Mouse (Mus musculus) granulocyte monocyte progenitor cell, adult 5-6 weeks (primary cell): ENCODE results near the gene Lpar2. TPM values are rescaled to one million over a fixed set of nuclear protein-coding genes. Genes with fewer than 3 reads are reported as not detected.

ENCODE experiments used
- ATAC-seq: replicated peaks from 2 replicates; pipeline ENCODE4 v1.8.0; 2016; ENCODE audit warnings: mild to moderate bottlenecking, moderate TSS enrichment, inconsistent platforms; ENCODE audit not compliant: poor library complexity, severe bottlenecking
- total RNA-seq, 2 experiments: library from RNA; stranded (forward) in 1 of 2; stranded (reverse) in 1 of 2; fragments of 200-712, 200-1000 nt in 1 of 2; fragments of >200 nt in 1 of 2; fragmentation: Nextera tagmentation in 1 of 2; gene quantifications; 2 replicates each; pipeline ENCODE4 v1.2.3; 2014 to 2017

The Lpar2 gene
- total RNA-seq, 2 experiments from 2014 or later: 1.5 to 3.0 TPM

DNA sequence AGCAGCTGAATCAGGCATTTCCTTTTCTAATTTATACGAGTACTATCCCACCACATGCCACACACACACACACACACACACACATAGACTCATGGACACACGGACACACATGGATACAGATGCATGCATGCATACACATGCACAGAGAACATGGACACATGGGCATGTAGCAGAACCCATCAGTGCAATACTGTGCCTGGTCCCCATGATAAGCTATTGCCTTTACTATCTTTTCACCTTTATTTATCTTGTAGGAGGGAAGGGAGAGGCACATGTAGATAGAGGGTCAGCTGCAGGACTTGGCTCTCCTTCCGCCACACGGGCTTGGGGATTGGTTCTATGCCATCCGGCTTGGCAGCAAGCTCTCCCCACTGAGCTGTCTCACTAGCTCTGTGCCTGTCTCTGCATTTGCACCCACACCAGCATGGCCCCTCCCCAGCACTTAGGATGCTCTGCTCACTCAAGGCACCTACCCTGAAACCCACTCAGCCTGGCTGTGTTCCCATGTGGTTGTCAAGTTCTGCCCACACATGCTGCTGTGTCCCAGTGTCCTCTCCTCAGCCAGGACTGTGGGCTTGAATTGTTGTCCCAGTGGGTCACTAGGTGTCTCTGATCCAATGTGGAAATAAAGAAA, 41.3 kb downstream of the Lpar2 start:
- ATAC-seq: no peak

DNA sequence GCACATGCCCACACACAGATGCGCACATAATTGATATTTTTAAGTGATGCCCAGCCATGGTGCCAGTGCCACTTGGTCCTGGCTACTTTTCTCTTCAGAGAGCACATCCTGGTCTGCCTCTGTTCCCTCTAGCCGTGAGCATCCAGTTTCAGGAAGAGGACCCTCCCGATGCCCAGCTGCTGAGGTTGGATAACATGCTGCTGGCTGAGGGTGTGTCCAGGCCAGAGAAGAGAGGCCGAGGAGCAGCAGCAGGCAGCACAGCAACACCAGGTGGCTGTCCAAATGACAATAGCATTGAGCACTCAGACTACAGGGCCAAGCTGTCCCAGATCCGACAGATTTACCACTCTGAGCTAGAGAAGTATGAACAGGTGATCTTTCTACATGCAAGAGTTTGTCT, 42.0 kb downstream of the Lpar2 start:
- no peak for ATAC-seq

DNA sequence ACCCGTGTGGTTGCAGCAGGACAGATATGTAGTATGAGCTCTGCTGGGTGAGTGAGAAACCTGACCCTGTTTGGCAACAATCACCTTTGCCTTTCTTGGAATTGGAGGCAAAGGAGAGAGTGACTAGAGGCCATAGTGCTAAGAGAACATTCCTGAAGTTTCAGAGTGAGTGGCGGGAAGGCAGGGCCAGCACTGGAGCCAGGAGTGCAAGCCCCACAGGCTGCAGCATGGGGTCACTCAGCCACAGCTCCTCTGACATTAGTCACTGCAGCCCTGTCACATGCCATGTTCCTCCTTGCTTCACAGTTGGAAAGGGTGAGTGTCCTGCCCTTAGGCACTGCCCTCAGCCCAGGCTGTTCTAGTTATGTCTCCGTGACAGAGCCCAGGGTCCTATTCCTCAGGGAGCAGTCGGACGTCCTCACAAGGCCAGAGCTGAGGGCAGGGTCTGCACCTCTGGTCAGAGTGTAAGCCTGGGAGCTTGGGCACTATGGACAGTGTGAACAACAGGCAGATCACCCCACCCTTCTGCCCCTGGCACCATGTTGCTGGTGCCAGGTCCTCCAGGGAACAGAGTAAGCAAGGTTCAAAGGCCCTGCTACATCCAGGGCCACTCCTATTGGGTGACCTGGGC, 45.6 kb downstream of the Lpar2 start:
- no peak for ATAC-seq

DNA sequence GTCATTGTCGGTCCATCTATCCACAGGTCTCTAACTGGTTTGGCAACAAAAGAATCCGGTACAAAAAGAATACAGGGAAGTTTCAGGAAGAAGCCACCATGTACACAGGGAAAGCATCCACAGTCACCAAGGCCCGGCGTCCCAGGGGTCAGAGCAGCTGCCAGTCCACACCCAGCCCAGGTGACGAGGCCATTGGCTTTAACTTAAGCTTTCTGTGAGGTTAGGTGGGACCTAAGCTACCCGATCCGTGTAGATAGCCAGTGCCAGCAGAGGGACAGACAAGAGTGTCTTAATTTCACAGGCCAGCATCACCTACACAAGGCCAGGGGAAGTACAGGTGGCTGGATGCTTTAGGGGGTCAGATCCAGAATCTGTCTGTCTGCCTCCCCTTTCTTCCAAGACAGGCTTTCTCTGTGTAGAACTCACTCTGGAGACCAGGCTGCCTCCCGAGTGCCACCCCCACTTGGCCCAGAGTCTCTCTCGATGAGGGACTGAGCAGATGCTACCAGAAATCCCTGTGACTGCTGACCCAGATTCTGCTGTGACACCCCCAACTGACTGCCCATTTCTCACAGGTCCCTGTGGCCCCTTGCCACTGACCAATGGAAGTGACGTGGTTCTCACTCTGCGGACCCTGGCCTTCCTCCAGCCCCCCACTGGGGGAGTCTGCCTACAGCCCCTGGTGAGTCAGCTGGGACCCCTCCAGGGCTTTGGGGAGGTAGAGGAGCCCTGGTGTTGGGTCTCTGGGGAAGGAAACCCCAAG, 48.0 kb downstream of the Lpar2 start:
- ATAC-seq: no peak

DNA sequence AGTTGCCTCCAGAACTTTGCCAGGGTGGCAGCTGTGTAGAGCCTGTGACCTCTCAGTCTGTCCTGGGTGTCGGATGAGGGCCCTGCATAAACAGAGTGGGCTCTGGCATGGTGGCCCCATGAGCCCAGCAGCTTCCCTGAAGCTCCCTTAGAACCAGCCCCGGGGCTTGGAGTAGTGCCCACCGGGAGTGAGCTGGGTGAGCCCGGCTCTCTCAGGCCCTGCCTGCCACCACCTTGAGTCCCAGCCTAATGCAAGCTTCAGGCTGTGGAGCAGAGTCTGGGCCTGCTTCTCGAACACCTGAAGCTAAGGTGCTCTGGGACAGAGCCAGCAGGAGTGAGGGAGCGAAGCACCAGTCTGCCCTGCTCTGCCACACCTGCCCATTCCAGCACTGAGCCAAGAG, 48.7 kb downstream of the Lpar2 start:
- no peak for ATAC-seq

DNA sequence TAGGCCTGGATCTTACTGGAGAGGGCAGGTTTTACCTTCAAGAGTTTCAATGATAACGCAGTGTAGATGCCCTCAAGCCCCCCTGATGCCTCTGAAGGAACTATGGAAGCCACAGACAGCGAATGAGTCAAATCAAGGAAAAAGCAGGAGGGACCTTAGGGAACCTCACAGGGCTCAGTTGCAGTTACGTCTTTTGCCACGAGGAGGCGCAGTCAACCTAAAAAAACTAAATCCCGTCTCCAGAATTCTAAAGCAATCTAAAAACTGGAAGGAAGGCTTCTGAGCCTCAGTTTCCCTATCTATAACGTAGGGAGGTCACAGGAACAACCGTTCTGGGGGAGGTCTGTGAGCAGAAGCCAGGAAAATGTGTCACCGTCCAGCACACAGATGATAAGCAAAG, 51.9 kb downstream of the Lpar2 start:
- ATAC-seq: peak; percentile 33

DNA sequence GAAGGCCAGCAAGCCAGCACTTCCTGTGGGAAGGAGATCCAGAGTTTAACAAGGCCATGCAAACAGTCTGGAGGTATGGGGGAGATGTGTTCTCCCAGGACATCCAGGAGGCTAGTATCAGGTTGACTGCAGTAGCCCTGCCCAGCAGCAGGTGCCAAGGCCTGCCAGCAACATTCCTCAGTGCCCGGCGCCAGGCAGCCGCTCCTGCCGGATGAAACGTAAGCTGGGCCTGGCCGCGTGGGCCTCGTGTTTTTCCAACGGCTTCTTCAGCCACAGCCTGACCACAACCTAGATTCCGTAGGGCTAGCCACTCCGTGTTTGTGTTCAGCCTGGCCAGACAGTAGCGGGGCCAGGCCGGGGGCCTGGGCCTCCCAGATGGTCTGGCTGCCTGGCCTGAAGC, 52.4 kb downstream of the Lpar2 start:
- no peak for ATAC-seq

DNA sequence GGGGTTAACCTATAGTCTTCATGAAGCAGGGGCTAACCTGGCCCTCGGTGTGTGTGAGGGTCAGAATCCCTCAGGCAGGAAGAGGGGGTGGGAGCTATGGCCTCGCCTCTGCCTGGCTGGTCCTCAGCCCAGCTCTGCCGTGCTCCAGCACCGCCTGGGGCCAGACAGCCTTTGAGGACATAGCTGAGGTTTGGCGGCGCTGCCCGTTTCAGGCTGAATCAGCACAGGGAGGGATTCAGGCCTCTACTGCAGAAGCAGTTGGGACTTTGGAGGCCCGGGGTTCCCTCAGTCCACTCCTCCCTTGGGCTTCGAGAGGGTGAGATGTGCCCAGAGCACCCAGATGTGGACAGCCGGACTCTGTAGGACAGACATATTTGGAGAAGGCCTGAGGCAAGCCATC, 53.9 kb downstream of the Lpar2 start:
- no peak for ATAC-seq

DNA sequence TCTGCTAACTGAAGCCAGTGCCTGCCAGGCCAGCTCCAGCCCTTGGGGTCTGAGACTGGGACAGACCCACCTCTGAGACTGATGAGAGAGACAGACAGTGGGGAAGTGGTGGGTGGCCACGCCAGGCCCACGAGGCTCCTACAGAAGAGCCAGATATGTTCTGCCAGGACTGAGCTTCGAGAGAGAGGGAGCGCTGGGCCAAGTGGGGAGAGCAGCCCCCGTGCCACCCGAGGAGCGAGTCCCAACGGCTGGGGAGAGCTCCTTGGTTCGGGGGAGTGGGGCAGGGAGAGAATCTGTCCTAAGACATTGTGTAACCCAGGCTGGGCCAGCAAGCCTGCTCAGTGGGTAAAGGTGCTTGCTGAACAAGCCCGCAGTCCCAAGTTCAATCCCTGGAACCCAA, 54.7 kb downstream of the Lpar2 start:
- ATAC-seq: no peak

DNA sequence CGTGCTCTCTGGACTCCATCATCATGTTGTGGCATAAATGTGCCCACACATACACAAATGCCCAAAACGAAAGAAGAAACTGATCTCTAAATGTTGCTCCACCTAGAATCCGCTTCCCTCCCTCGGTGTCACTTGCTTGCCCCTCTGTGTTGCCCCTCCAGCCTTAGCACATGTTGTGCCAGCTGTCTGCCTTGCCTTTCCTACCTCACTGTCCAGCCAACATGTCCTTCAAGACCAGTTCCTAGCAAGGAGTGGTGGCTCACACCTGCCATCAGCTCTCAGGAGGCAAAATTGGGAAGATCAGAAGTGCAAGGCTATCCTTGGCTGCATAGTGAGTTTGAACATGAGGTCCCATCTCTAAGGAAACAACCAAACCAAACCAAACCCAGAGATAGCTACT, 55.2 kb downstream of the Lpar2 start:
- ATAC-seq: no peak

DNA sequence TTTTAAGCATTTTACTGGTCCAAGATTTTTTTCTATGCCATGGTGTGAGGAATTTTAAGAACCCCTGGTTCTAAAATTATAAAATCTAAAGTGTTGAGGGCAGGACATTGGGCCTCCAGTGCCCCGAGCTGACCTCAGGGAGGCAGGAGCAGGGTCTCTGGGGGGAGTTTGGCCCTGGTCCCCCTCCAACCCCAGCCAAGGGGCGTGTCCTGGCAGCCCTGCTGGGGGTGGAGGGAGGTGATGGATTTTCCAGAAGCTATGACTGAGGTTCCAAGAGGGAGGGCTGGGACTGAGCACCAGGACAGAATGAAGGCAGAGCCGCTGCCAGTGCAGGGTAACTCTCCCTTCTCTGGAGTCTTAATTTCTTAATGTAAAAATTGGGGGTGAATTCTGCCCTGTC, 55.8 kb downstream of the Lpar2 start:
- no peak for ATAC-seq

DNA sequence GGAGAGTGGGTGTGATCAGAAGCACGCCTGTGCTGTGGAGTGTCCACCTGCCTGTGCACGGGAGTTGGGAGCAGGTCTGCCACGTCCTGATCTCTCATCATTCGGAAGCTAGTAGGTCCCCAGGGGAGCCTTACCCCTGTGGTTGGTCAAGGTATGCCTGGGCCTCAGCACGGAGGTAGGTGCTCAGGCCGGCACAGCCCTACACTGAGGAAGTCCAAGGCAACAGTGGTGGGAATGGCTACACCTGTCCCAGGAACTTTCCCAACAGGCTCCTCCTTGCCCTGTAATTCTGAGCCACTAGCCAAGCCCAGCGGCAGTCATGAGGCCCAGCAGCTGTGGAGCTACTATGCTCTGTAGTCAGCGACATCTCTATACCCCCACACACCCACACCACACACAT, 57.4 kb downstream of the Lpar2 start:
- no peak for ATAC-seq

Other genes with a start within 250 kb of the Lpar2 start
- 16.5 and 19.5 TPM in 2 replicates for gene Zfp868, start 196.9 kb upstream of the Lpar2 start, total RNA-seq (2014; fragmentation: Nextera tagmentation)
- gene Zfp868, start 196.9 kb upstream of the Lpar2 start, total RNA-seq (2017): 9.4 and 17.1 TPM in 2 replicates
- gene Zfp964, start 167.9 kb upstream of the Lpar2 start, total RNA-seq (2014; fragmentation: Nextera tagmentation): not detected in 2 replicates
- gene Zfp964, start 167.9 kb upstream of the Lpar2 start, total RNA-seq (2017): 0.13 TPM in 1 of 2 replicates, not detected in the other
- gene Zfp869, start 111.7 kb upstream of the Lpar2 start, total RNA-seq (2014; fragmentation: Nextera tagmentation): 12.5 and 22.8 TPM in 2 replicates
- 22.8 and 26.0 TPM in 2 replicates for gene Zfp869, start 111.7 kb upstream of the Lpar2 start, total RNA-seq (2017)
- 1.7 and 9.8 TPM in 2 replicates for gene Zfp963, start 72.5 kb upstream of the Lpar2 start, total RNA-seq (2014; fragmentation: Nextera tagmentation)
- 2.2 TPM in 2 replicates for gene Zfp963, start 72.5 kb upstream of the Lpar2 start, total RNA-seq (2017)
- gene Gm20422, start 47.5 kb upstream of the Lpar2 start, total RNA-seq (2014; fragmentation: Nextera tagmentation): not detected in 2 replicates
- gene Gm20422, start 47.5 kb upstream of the Lpar2 start, total RNA-seq (2017): 4.1 TPM in 1 of 2 replicates, not detected in the other
- 33.3 and 43.5 TPM in 2 replicates for gene Atp13a1, start 31.3 kb upstream of the Lpar2 start, total RNA-seq (2014; fragmentation: Nextera tagmentation)
- 18.5 and 19.1 TPM in 2 replicates for gene Atp13a1, start 31.3 kb upstream of the Lpar2 start, total RNA-seq (2017)
- gene Zfp866, start 31.3 kb upstream of the Lpar2 start, total RNA-seq (2014; fragmentation: Nextera tagmentation): 25.1 and 35.3 TPM in 2 replicates
- gene Zfp866, start 31.3 kb upstream of the Lpar2 start, total RNA-seq (2017): 17.9 and 18.3 TPM in 2 replicates
- gene Gmip, start 13.8 kb upstream of the Lpar2 start, total RNA-seq (2014; fragmentation: Nextera tagmentation): 53.7 and 60.9 TPM in 2 replicates
- gene Gmip, start 13.8 kb upstream of the Lpar2 start, total RNA-seq (2017): 26.4 and 43.8 TPM in 2 replicates
- gene Pbx4, start 10.1 kb downstream of the Lpar2 start, total RNA-seq (2014; fragmentation: Nextera tagmentation): 7.0 and 25.1 TPM in 2 replicates
- 5.6 and 9.3 TPM in 2 replicates for gene Pbx4, start 10.1 kb downstream of the Lpar2 start, total RNA-seq (2017)
- gene Cilp2, start 65.3 kb downstream of the Lpar2 start, total RNA-seq (2014; fragmentation: Nextera tagmentation): not detected in 2 replicates
- not detected in 2 replicates for gene Cilp2, start 65.3 kb downstream of the Lpar2 start, total RNA-seq (2017)
- 0.73 TPM in 1 of 2 replicates, not detected in the other for gene Tssk6, start 79.8 kb downstream of the Lpar2 start, total RNA-seq (2014; fragmentation: Nextera tagmentation)
- 1.5 and 2.5 TPM in 2 replicates for gene Tssk6, start 79.8 kb downstream of the Lpar2 start, total RNA-seq (2017)
- 76.7 and 98.5 TPM in 2 replicates for gene Ndufa13, start 80.1 kb downstream of the Lpar2 start, total RNA-seq (2014; fragmentation: Nextera tagmentation)
- gene Ndufa13, start 80.1 kb downstream of the Lpar2 start, total RNA-seq (2017): 107 and 110 TPM in 2 replicates
- 2.7 TPM in 1 of 2 replicates, not detected in the other for gene Yjefn3, start 80.3 kb downstream of the Lpar2 start, total RNA-seq (2014; fragmentation: Nextera tagmentation)
- gene Yjefn3, start 80.3 kb downstream of the Lpar2 start, total RNA-seq (2017): not detected in 2 replicates
- gene Gatad2a, start 174.0 kb downstream of the Lpar2 start, total RNA-seq (2014; fragmentation: Nextera tagmentation): 51.7 and 69.2 TPM in 2 replicates
- gene Gatad2a, start 174.0 kb downstream of the Lpar2 start, total RNA-seq (2017): 47.5 and 58.2 TPM in 2 replicates
- 29.9 and 34.9 TPM in 2 replicates for gene Mau2, start 220.3 kb downstream of the Lpar2 start, total RNA-seq (2014; fragmentation: Nextera tagmentation)
- gene Mau2, start 220.3 kb downstream of the Lpar2 start, total RNA-seq (2017): 27.3 and 29.0 TPM in 2 replicates
- gene Sugp1, start 220.4 kb downstream of the Lpar2 start, total RNA-seq (2014; fragmentation: Nextera tagmentation): 18.4 and 22.6 TPM in 2 replicates
- 24.3 and 26.0 TPM in 2 replicates for gene Sugp1, start 220.4 kb downstream of the Lpar2 start, total RNA-seq (2017)